Mouse (Mus musculus): ENCODE results near the gene Maip1. TPM values are rescaled to one million over a fixed set of nuclear protein-coding genes. Genes with fewer than 3 reads are reported as not detected.
A peak's percentile ranks its signal among the peaks of the same experiment; 100 is the strongest.

Gene Maip1
- total RNA-seq, 2 experiments from 2014 or later, result 7.0 to 8.0 TPM

GRCm38 (mm10) chr1:57423696-57424095 is 17.6 kb downstream of the Maip1 start:
- intact Hi-C loops (cut with DNase I), result no loop called here
- no peak for DNase-seq

GRCm38 (mm10) chr1:57428368-57429308 is 22.5 kb downstream of the Maip1 start:
- intact Hi-C loops (cut with DNase I), result loop anchor here (2.0 to 5.0 kb wide), 3 partner anchors 349 to 604 kb away; no protein-coding TSS in a partner anchor
- DNase-seq, result peak; percentile 85 to 90

DNA sequence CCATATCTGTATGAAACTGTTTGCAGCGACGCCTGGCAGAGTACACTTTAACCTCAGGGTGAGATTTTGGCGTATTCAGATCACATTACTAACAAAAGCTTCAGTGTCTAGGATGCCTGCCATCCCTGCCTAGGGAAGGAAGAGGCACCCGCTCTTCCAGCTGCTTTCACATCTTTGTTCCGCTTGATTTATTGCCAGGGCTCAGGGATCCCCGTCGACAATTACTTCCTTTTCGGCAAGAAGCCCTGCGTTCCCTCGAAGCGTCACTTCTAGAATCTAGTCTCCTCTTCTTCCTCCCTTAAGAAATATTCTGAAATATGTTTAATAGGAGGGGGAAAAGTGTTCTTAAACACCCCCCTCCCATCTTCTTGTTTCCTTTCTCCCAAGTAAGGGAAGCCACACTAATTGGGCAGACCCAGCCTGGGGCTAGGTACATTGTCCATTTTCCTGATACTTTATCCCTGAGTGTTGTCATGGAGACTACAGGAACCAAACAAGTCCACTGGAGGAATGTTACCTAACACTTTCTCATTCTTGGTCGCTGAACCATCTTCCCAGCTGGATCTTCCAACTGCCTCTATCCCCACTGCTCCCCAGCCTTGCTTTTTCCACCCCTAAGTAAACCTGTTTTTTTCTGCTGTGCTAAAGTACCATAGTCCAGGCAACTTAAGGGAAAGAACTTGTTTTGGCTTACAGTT is 23.8 kb downstream of the Maip1 start:
- peak in 1 of 2 experiments; percentile 12 for DNase-seq
- intact Hi-C loops (cut with DNase I), result loop anchor here (2.0 to 5.0 kb wide), 3 partner anchors 347 to 602 kb away; no protein-coding TSS in a partner anchor

DNA sequence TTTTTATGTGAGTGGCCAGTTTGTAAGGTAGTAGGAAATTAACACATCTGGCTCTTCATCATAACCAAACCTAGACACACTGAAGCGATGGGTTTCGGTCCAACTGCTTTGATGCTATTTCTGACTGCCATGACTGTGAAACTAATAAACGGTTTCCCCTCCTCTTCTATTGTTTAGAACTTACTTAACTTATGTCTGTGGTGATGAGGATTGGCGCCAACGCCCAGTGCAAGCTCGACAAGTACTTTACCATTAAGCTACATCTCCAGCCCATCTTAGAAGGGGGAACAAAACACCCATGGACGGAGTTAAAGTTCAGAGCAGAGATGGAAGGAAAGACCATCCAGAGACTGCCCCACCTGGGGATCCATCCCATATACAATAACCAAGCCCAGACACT is 27.0 kb downstream of the Maip1 start:
- DNase-seq, result no peak
- intact Hi-C loops (cut with DNase I), result no loop called here

GRCm38 (mm10) chr1:57436408-57436807 is 30.3 kb downstream of the Maip1 start:
- DNase-seq, result peak; percentile 43 to 59
- intact Hi-C loops (cut with DNase I), result no loop called here

GRCm38 (mm10) chr1:57436954-57437353 is 30.8 kb downstream of the Maip1 start:
- DNase-seq, result no peak
- intact Hi-C loops (cut with DNase I), result no loop called here

- DNase-seq, result peak in 1 of 2 experiments; percentile 13
- intact Hi-C loops (cut with DNase I), result no loop called here
These were observed 32.9 kb downstream of the Maip1 start for GRCm38 (mm10) chr1:57439026-57439425.

DNA sequence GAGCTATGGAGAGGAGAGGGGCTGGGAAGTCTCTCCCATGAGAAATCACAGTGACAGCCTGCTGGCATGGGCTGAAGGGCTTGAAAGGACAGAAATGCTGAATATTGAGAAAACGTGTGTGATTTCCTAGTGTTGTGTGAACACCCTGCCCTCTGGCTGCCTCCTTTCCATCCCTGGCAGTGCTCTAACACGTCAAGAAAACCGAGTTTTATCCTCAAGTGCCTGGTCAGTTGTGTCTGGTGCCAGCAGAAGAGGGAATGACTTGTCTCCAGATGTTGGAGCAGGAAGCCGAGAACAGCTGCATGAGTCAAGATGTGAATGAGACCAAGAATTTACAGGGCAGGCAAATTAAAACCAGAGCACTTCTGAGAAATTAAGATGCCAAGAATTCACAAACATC is 34.6 kb downstream of the Maip1 start:
- DNase-seq, result peak in 1 of 2 experiments; percentile 7
- intact Hi-C loops (cut with DNase I), result no loop called here

DNA sequence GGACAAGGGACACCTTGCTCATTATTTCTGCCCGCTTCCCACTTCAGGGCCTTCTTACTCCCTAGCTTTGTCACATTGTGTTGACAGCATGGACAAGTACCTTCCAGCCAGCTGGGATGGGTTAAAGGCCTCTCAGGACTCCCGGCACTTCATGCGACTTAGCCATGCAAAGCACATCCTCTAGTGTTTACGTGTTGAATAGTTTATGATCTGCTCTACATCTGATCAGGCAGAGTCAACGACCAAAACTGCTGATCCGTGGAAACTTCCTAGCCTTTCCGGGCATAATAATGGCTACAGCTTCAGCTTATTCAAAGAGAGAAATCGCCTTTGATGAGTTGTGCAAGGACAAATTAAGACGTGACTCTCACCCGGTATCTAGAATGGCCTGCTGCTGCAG is 39.6 kb downstream of the Maip1 start:
- intact Hi-C loops (cut with DNase I), result no loop called here
- DNase-seq, result no peak

DNA sequence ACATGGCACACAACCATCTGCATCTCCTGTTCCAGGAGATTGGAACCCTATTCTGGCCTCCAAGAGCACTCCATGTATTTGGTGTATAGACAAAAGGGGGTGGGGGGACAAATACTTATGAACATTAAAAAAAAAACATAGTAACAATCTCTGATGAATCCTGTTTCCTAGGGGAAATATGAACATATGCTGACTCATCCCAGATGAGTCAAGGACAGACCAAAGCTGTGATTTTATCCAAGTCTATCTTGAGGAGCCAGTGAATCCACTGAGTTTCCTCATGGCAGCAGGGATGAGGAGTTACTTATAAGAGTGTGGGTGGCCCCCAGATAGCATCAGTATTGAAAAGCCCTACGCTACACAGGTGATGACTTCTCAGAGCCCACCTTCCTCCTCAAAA is 44.1 kb downstream of the Maip1 start:
- no peak for DNase-seq
- intact Hi-C loops (cut with DNase I), result no loop called here

GRCm38 (mm10) chr1:57460305-57460940 is 54.3 kb downstream of the Maip1 start:
- no peak for DNase-seq
- intact Hi-C loops (cut with DNase I), result no loop called here

Other genes with a start within 250 kb of the Maip1 start
- 1 to 10 TPM; 1.6 to 2.0 TPM for gene 1700066M21Rik, start 28.7 kb upstream of the Maip1 start, total RNA-seq (2021)
- gene Tyw5, start 773 bp downstream of the Maip1 start, total RNA-seq (2021), result 1 to 10 TPM; 2.8 to 3.4 TPM

Measured in gastrocnemius, postnatal 36 days (tissue).